Mouse (Mus musculus) lung, embryonic 14.5 days (tissue): ENCODE measurements at regions not wholly inside any gene's neighbourhood (a gene's known extent, or its start where the extent isn't known, plus 50 kb on each side); places are given as distances from the start of the nearest gene placed in this dataset.

Experiments
- ATAC-seq: fragments of 200-750 bp; cut with Nextera tagmentation; 2 replicates; pipeline ENCODE4 v1.8.0; 2017; ENCODE audit warnings: mild to moderate bottlenecking, moderate TSS enrichment, moderate library complexity; ENCODE audit not compliant: insufficient read depth
- DNase-seq: peaks from one replicate; pipeline ENCODE4 v3.0.0-alpha.2; 2015
- H3K27ac ChIP-seq: fragments of 300-500 bp; sonication (generic); 2 replicates; pipeline ENCODE4 v1.5.1; 2014; ENCODE audit warnings: low read depth, mild to moderate bottlenecking, moderate library complexity
- H3K27me3 ChIP-seq: fragments of 300-500 bp; sonication (generic); 2 replicates; pipeline ENCODE4 v1.6.1; 2014; ENCODE audit warnings: low read length, control low read depth; ENCODE audit not compliant: insufficient read depth
- H3K36me3 ChIP-seq: fragments of 300-500 bp; sonication (generic); 2 replicates; pipeline ENCODE4 v1.6.1; 2014; ENCODE audit warnings: control low read depth; ENCODE audit not compliant: insufficient read depth
- H3K4me1 ChIP-seq: fragments of 300-500 bp; sonication (generic); 2 replicates; pipeline ENCODE4 v1.6.1; 2014; ENCODE audit warnings: antibody characterized with exemption, control low read depth; ENCODE audit not compliant: insufficient read depth
- H3K4me2 ChIP-seq: fragments of 300-500 bp; sonication (generic); 2 replicates; pipeline ENCODE4 v1.6.1; 2014; ENCODE audit warnings: mild to moderate bottlenecking
- H3K4me3 ChIP-seq: fragments of 300-500 bp; sonication (generic); 2 replicates; pipeline ENCODE4 v1.5.1; 2014; ENCODE audit warnings: low read depth, low read length
- H3K9ac ChIP-seq: fragments of 300-500 bp; sonication (generic); 2 replicates; pipeline ENCODE4 v1.6.1; 2014
- H3K9me3 ChIP-seq: fragments of 300-500 bp; sonication (generic); 2 replicates; pipeline ENCODE4 v1.6.1; 2016; ENCODE audit warnings: low read depth, low read length, control low read depth
- CTCF ChIP-seq: IDR thresholded peaks from 2 replicates; pipeline ENCODE4 v1.5.1; 2016; ENCODE audit warnings: antibody characterized with exemption, low read depth
- WGBS: fragments of 180-500 bp; shearing (Covaris S2); extraction: QIAGEN DNeasy Blood & Tissue Kit; methylation state at CpG from one replicate; pipeline ENCODE4 v1.1.7; 2014; 5-methylcytosine and 5-hydroxymethylcytosine counted together

GRCm38 (mm10) chr12:64393106-64393505 is 81.4 kb downstream of the Fscb start:
- DNase-seq (no peak), ATAC-seq (no peak)
- Histone ChIP-seq H3K9me3 (no peaks in the 10 kb centered on the region), H3K4me1 (no peaks in the 10 kb centered on the region), H3K9ac (no peak overlapping the region), H3K27me3 (no peaks in the 10 kb centered on the region), H3K36me3 (no peaks in the 10 kb centered on the region), H3K4me2 (no peak overlapping the region), H3K27ac (no peak overlapping the region), H3K4me3 (no peak overlapping the region)
- 73% methylated on average over 1 of the region's 1 CpGs for WGBS
- no peak for TF ChIP-seq CTCF

GRCm38 (mm10) chr12:64389766-64390445 is 84.6 kb downstream of the Fscb start:
- ATAC-seq: peak; percentile 98

GRCm38 (mm10) chr12:64364941-64365340 is 109.5 kb downstream of the Fscb start:
- 56% methylated on average over 3 of the region's 3 CpGs for WGBS
- no peaks in the 10 kb centered on the region for H3K27me3 ChIP-seq
- no peak for DNase-seq
- ATAC-seq: no peak
- no peak overlapping the region for H3K4me2 ChIP-seq
- TF ChIP-seq CTCF: no peak
- H3K9me3 ChIP-seq: no peaks in the 10 kb centered on the region
- H3K36me3 ChIP-seq: no peaks in the 10 kb centered on the region
- H3K27ac ChIP-seq: no peak overlapping the region
- H3K4me3 ChIP-seq: no peak overlapping the region
- H3K4me1 ChIP-seq: no peaks in the 10 kb centered on the region
- no peak overlapping the region for H3K9ac ChIP-seq

More at GRCm38 (mm10) chr12:64389766-64390445, 84.6 kb downstream of the Fscb start:
- Histone ChIP-seq H3K9me3 (no peaks in the 10 kb centered on the region), H3K27ac (no peak overlapping the region; the same call in 1 of the 2 replicates), H3K9ac (no peak overlapping the region), H3K36me3 (no peaks in the 10 kb centered on the region), H3K27me3 (no peaks in the 10 kb centered on the region), H3K4me2 (no peak overlapping the region), H3K4me1 (no peaks in the 10 kb centered on the region), H3K4me3 (no peak overlapping the region)
- DNase-seq: peak; percentile 77
- WGBS: 45% methylated on average over 9 of the region's 9 CpGs
- no peak for TF ChIP-seq CTCF

DNA sequence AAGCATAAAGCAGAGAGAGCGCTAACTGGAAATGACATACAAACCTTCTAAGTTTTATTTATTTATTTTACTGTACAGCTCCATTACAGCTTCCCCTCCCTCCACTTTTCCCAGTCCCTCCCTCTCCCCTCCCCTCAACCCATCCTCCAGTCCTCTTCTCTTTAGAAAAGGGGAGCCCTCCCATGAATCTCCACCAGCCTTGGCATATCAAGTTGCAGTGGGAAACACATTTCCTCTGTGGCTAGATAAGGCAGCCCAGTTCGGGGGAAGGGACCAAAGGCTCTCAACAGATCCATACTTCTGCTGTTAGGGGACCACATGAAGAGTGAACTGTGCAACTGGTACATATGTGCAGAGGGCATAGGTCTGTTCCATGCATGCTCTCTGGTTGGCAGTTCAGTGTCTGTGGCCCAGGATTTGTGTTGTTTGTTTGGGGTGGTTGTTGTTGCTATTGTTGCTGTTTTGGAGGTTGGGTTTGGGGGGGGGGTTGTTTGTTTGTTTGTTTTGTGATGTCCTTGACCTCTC is 112.8 kb downstream of the Fscb start:
- Histone ChIP-seq H3K4me3 (no peak overlapping the region), H3K9me3 (no peaks in the 10 kb centered on the region), H3K4me1 (no peaks in the 10 kb centered on the region), H3K9ac (no peak overlapping the region), H3K27ac (no peak overlapping the region), H3K36me3 (no peaks in the 10 kb centered on the region), H3K27me3 (no peaks in the 10 kb centered on the region), H3K4me2 (no peak overlapping the region)
- no peak for DNase-seq
- TF ChIP-seq CTCF: no peak
- no peak for ATAC-seq
- 25% methylated on average over 2 of the region's 2 CpGs for WGBS

- DNase-seq (no peak), ATAC-seq (no peak)
- no peaks in the 10 kb centered on the region for H3K27me3 ChIP-seq
- no peak for TF ChIP-seq CTCF
- no peak overlapping the region for H3K9ac ChIP-seq
- no peaks in the 10 kb centered on the region for H3K9me3 ChIP-seq
- H3K4me1 ChIP-seq: no peaks in the 10 kb centered on the region
- no peak overlapping the region for H3K27ac ChIP-seq
- H3K4me2 ChIP-seq: no peak overlapping the region
- H3K36me3 ChIP-seq: no peaks in the 10 kb centered on the region
- H3K4me3 ChIP-seq: no peak overlapping the region
Measured at GRCm38 (mm10) chr12:64360698-64361097, 113.8 kb downstream of the Fscb start.

DNA sequence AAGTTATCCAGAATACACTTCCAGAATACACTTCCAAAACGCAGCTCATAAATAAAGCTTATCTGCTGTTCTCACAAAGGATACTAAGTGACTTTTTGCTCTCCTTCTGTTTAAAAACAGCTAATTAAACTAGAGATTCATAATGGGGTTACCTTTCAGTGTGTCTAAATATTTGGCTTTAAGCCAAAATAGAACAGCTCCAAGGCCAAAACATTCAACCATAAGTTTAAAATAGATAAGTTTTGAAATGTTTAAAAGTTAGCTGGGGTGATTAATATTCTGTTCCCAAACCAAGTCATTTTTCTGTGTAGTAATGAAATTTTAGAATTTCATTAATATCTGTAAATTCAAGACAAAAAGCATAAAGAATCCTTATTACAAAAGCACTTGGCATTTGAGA is 130.7 kb downstream of the Fscb start:
- Histone ChIP-seq H3K4me2 (no peak overlapping the region), H3K4me3 (no peak overlapping the region), H3K4me1 (no peaks in the 10 kb centered on the region), H3K9ac (no peak overlapping the region), H3K9me3 (no peaks in the 10 kb centered on the region), H3K27me3 (no peaks in the 10 kb centered on the region), H3K27ac (no peak overlapping the region), H3K36me3 (no peaks in the 10 kb centered on the region)
- peak; percentile 67 for DNase-seq
- no peak; the same call in 1 of the 2 replicates for ATAC-seq
- no peak for TF ChIP-seq CTCF
- 32% methylated on average over 1 of the region's 1 CpGs for WGBS

DNA sequence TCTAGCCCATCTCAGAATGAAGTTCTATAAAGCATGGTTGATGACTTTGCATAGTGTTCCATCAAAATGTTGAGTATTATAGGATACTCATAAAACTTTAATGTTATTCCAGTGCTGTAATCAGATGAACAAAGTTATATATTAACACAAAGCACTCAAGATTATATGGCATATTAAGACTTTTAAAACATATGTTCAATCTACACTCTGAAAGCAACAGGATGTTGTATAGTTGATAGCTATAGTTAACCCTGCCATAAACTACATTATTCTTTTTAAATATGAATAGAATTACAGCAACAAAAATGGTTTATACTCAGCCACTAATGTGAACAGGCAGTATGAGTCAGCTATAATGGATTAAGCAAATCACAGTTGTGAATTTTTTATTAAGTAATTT is 139.3 kb downstream of the Fscb start:
- Histone ChIP-seq H3K27ac (no peak overlapping the region), H3K27me3 (no peaks in the 10 kb centered on the region), H3K36me3 (no peaks in the 10 kb centered on the region), H3K9ac (no peak overlapping the region), H3K9me3 (no peaks in the 10 kb centered on the region), H3K4me1 (no peaks in the 10 kb centered on the region), H3K4me2 (no peak overlapping the region), H3K4me3 (no peak overlapping the region)
- ATAC-seq: no peak
- TF ChIP-seq CTCF: no peak
- DNase-seq: no peak
